ENCODE assay signal across 19 mouse cellular contexts in genomic region chr1:188030116-188030515, GRCm38 (mm10).
"Had no signal": no experiment of that assay in that cellular context is flagged by ENCODE, and none has a peak within 500 bp of the region (broad histone marks: within the 10 kb centered on the region; RNA-seq: fewer than 3 reads in every experiment).

No protein-coding gene starts in this region.

- H3K36me3 ChIP-seq: limb, embryonic 12.5 days; liver, embryonic 13.5 days; lung, embryonic 15.5 days; neural tube, embryonic 15.5 days; stomach, embryonic 15.5 days had no signal

- H3K4me2 ChIP-seq: limb, embryonic 12.5 days; liver, embryonic 13.5 days; lung, embryonic 15.5 days; neural tube, embryonic 15.5 days; stomach, embryonic 15.5 days had no signal

- ATAC-seq: liver, postnatal 0 days had no signal

- DNase-seq: kidney, adult 2 months; kidney, postnatal 36 days; layer of hippocampus, adult 9-11 months; layer of hippocampus, postnatal 36 days; liver; liver, embryonic 13.5 days; liver, postnatal 0 days; lung, postnatal 14 days; right cerebral cortex, postnatal 14 days; thymus, adult 2 months; thymus, postnatal 25 days had no signal

- H3K9ac ChIP-seq: limb, embryonic 12.5 days; liver, embryonic 13.5 days; liver, postnatal 0 days; lung, embryonic 15.5 days; neural tube, embryonic 15.5 days; stomach, embryonic 15.5 days had no signal

- H3K4me1 ChIP-seq: limb, embryonic 12.5 days; liver, embryonic 13.5 days; lung, embryonic 15.5 days; megakaryocyte, embryonic 14.5 days; stomach, embryonic 15.5 days had no signal

- H3K4me3 ChIP-seq: limb, embryonic 12.5 days; liver, embryonic 13.5 days; lung, embryonic 15.5 days; megakaryocyte, embryonic 14.5 days; myocyte; neural tube, embryonic 15.5 days; stomach, embryonic 15.5 days had no signal

- H3K27ac ChIP-seq: kidney, postnatal 0 days; limb, embryonic 12.5 days; liver, embryonic 13.5 days; lung, embryonic 15.5 days; macrophage; neural tube, embryonic 15.5 days; stomach, embryonic 15.5 days had no signal

- H3K9me3 ChIP-seq: limb, embryonic 12.5 days; liver, embryonic 13.5 days; lung, embryonic 15.5 days; neural tube, embryonic 15.5 days; stomach, embryonic 15.5 days had no signal

- H3K27me3 ChIP-seq: liver, embryonic 13.5 days; lung, embryonic 15.5 days; megakaryocyte, embryonic 14.5 days; neural tube, embryonic 15.5 days; stomach, embryonic 15.5 days had no signal
